Comparison of ENCODE assay signal across 14 mouse cellular contexts in genomic region chr2:148043271-148043975, GRCm38 (mm10). TPM values are rescaled to one million over a fixed set of nuclear protein-coding genes. Genes with fewer than 3 reads are reported as not detected.
DNase-seq lines count a peak whose midpoint lies in the region; ATAC-seq and TF ChIP-seq lines count a peak whose summit lies in the region.
"Had no signal": no experiment of that assay in that cellular context is flagged by ENCODE, and none has a peak within 500 bp of the region (broad histone marks: within the 10 kb centered on the region; RNA-seq: fewer than 3 reads in every experiment).

No protein-coding gene starts in this region.

- H3K9me3 ChIP-seq in lung, embryonic 15.5 days = no peaks in the 10 kb centered on the region
- H3K9me3 ChIP-seq in liver, embryonic 14.5 days (ENCODE audit: control insufficient read depth, low read length) = no peaks in the 10 kb centered on the region
- H3K9me3 ChIP-seq in stomach, embryonic 14.5 days (ENCODE audit: control insufficient read depth, low read depth, low read length) = no peaks in the 10 kb centered on the region

- peak; percentile 16 to 38 for DNase-seq in cerebellum, postnatal 10 days
- DNase-seq in cerebellum, adult 11-12 months = no peak
- DNase-seq in lung, postnatal 14 days = no peak
- no peak for DNase-seq in liver, embryonic 14.5 days (ENCODE audit: low read depth in 3 of 3, low spot score in 3 of 3)
- DNase-seq in gastrocnemius, postnatal 4 days (ENCODE audit: low spot score in 2 of 2) = no peak
- DNase-seq: kidney, adult 11 months had no signal

- peak overlapping the region; percentile 43 for H3K4me3 ChIP-seq in lung, embryonic 15.5 days
- peak overlapping the region in 1 of 2 experiments; percentile 44; a peak in 2 of 4 replicates for H3K4me3 ChIP-seq in liver, embryonic 14.5 days (ENCODE audit: insufficient read depth in 1 of 2, low read depth in 2 of 2, low read length in 2 of 2)
- H3K4me3 ChIP-seq in stomach, embryonic 14.5 days (ENCODE audit: low read depth, low read length) = peak overlapping the region; percentile 41
- H3K4me3 ChIP-seq: left cerebral cortex, adult 2 months had no signal

- H3K27ac ChIP-seq in lung, embryonic 15.5 days = peak overlapping the region; percentile 97
- H3K27ac ChIP-seq in liver, embryonic 14.5 days = no peak overlapping the region
- H3K27ac ChIP-seq in stomach, embryonic 14.5 days (ENCODE audit: low read length) = peak overlapping the region; percentile 89
- H3K27ac ChIP-seq: left cerebral cortex, adult 2 months had no signal

- H3K4me1 ChIP-seq in lung, embryonic 15.5 days = peaks cover 19% of the 10 kb centered on the region
- no peaks in the 10 kb centered on the region for H3K4me1 ChIP-seq in liver, embryonic 14.5 days (replicated peaks; ENCODE audit: control insufficient read depth in 2 of 2, insufficient read depth in 2 of 2, low read length in 1 of 2)
- H3K4me1 ChIP-seq in stomach, embryonic 14.5 days (ENCODE audit: control insufficient read depth, insufficient read depth, low read length) = peaks cover 7% of the 10 kb centered on the region; the same call in 1 of the 2 replicates

- no peak for ATAC-seq in lung, embryonic 15.5 days (ENCODE audit: borderline replicate concordance, extremely low read depth, low FRiP score, low TSS enrichment)
- ATAC-seq in liver, embryonic 14.5 days (ENCODE audit: insufficient read depth) = no peak
- ATAC-seq in stomach, embryonic 14.5 days (ENCODE audit: insufficient number of reproducible peaks, insufficient read depth, low FRiP score, low read depth) = no peak
- no peak for ATAC-seq in megakaryocyte-erythroid progenitor cell, adult 5-6 weeks (replicated peaks; ENCODE audit: low FRiP score, low TSS enrichment, poor library complexity, severe bottlenecking)
- ATAC-seq: forebrain, embryonic 14.5 days; Patski had no signal

- no peak for TF ChIP-seq EP300 in liver, embryonic 14.5 days (IDR thresholded peaks at IDR 0.05; ENCODE audit: low read depth)

- H3K27me3 ChIP-seq in lung, embryonic 15.5 days = peaks cover 99% of the 10 kb centered on the region
- peaks cover 99% of the 10 kb centered on the region for H3K27me3 ChIP-seq in liver, embryonic 14.5 days (ENCODE audit: control insufficient read depth, insufficient read depth, low read length)
- peaks cover 63% of the 10 kb centered on the region for H3K27me3 ChIP-seq in stomach, embryonic 14.5 days (ENCODE audit: control insufficient read depth, insufficient read depth, low read length)

- no peak for TF ChIP-seq CTCF in liver, embryonic 14.5 days (IDR thresholded peaks at IDR 0.05; ENCODE audit: low read depth)

- H3K4me2 ChIP-seq in lung, embryonic 15.5 days = peak overlapping the region; percentile 54
- peak overlapping the region; percentile 50 for H3K4me2 ChIP-seq in liver, embryonic 14.5 days (ENCODE audit: low read depth)
- H3K4me2 ChIP-seq in stomach, embryonic 14.5 days (replicated peaks; ENCODE audit: low read depth, low read length) = peak overlapping the region; percentile 51

- 12% methylated on average over 17 of the region's 17 CpGs for WGBS in lung, embryonic 15.5 days
- 11% methylated on average over 16 of the region's 17 CpGs for WGBS in liver, embryonic 14.5 days (ENCODE audit: insufficient replicate concordance)
- 4% methylated on average over 16 of the region's 17 CpGs for WGBS in stomach, embryonic 14.5 days

- H3K9ac ChIP-seq in lung, embryonic 15.5 days = peak overlapping the region; percentile 66
- H3K9ac ChIP-seq in liver, embryonic 14.5 days (replicated peaks) = no peak overlapping the region
- peak overlapping the region; percentile 61 for H3K9ac ChIP-seq in stomach, embryonic 14.5 days (replicated peaks; ENCODE audit: low read depth, low read length)

- no peaks in the 10 kb centered on the region for H3K36me3 ChIP-seq in lung, embryonic 15.5 days
- no peaks in the 10 kb centered on the region for H3K36me3 ChIP-seq in liver, embryonic 14.5 days (replicated peaks; ENCODE audit: control insufficient read depth, insufficient read depth, low read depth)
- no peaks in the 10 kb centered on the region; the same call in 1 of the 2 replicates for H3K36me3 ChIP-seq in stomach, embryonic 14.5 days (ENCODE audit: control insufficient read depth, insufficient read depth, low read length)

RNA-seq across cellular contexts. Expression of gene Foxa2, which starts 3.3 kb away (rescaled TPM):
- polyA plus RNA-seq in lung, embryonic 15.5 days (2015; fragmentation: Nextera tagmentation; extraction: Ambion mirVana) = 38.4 and 40.6 TPM in 2 replicates
- polyA plus RNA-seq in liver, embryonic 14.5 days (2012; rRNA removed) = 3.2 and 3.9 TPM in 2 replicates
- polyA plus RNA-seq in liver, embryonic 14.5 days (2014; fragmentation: Nextera tagmentation; extraction: Ambion mirVana) = 2.8 and 3.9 TPM in 2 replicates
- polyA plus RNA-seq in stomach, embryonic 14.5 days (2014; fragmentation: Nextera tagmentation; extraction: Ambion mirVana) = 18.2 and 20.4 TPM in 2 replicates
- not detected for total RNA-seq in gastrocnemius, postnatal 4 days (2021)
- total RNA-seq in megakaryocyte-erythroid progenitor cell, adult 5-6 weeks (2014; fragmentation: Nextera tagmentation) = not detected in 2 replicates
- total RNA-seq in megakaryocyte-erythroid progenitor cell, adult 5-6 weeks (2017) = not detected in 2 replicates
- total RNA-seq: common myeloid progenitor, adult 5-6 weeks; left cerebral cortex, adult 2 months; monocyte, adult 5-6 weeks had no signal

Comparison
In these comparisons a context has a peak if more than half of its experiments do, and no peak if none do; other contexts are left out.
1. DNase-seq: peak in cerebellum, postnatal 10 days (2 of 2); none in cerebellum, adult 11-12 months (single experiment), lung, postnatal 14 days (single experiment), liver, embryonic 14.5 days (0 of 3) and gastrocnemius, postnatal 4 days (0 of 2).
2. Peak in every context shown above with its lines, with median percentiles within 50 percentile points of each other: H3K4me2 ChIP-seq.